Mouse (Mus musculus): ENCODE data around the gene Emilin3.

GRCm38 (mm10) chr2:160872890-160873382 lies 39.2 kb downstream of the Emilin3 start, which contains the start of gene Zhx3:
- no peak for TF ChIP-seq FLI1 (IDR thresholded peaks at IDR 0.05; ENCODE audit: low read length)
- TF ChIP-seq GATA1 (IDR thresholded peaks at IDR 0.05; ENCODE audit: borderline replicate concordance, low read length) = no peak
